Mouse (Mus musculus) C2C12 (cell line): ENCODE results near the gene Zfp697.
"Not testable (repeated sequence)": the region's sequence is repeated elsewhere in the genome, so short reads cannot be mapped to it uniquely, and the experiment has no call there.

ENCODE experiments used
- CEBPB ChIP-seq: IDR thresholded peaks from one replicate; pipeline ENCODE4 v1.6.1; 2011; ENCODE audit warnings: low read depth, mild to moderate bottlenecking, control low read depth, moderate library complexity
- CTCF ChIP-seq: IDR thresholded peaks from one replicate; pipeline ENCODE4 v1.5.1; 2011; ENCODE audit not compliant: control insufficient read depth, insufficient read depth, insufficient read length
- MAX ChIP-seq: IDR thresholded peaks from one replicate; pipeline ENCODE4 v1.6.1; 2011; ENCODE audit warnings: mild to moderate bottlenecking, control low read depth
- MYOG ChIP-seq: IDR thresholded peaks from one replicate; pipeline ENCODE4 v1.6.1; 2011; ENCODE audit not compliant: control insufficient read depth, insufficient read length; ENCODE audit errors: extremely low read depth
- USF1 ChIP-seq: IDR thresholded peaks from one replicate; pipeline ENCODE4 v1.6.1; 2011; ENCODE audit warnings: low read depth, mild to moderate bottlenecking, control low read depth, moderate library complexity

GRCm38 (mm10) chr3:98471499-98471898, 89.2 kb downstream of the Zfp697 start:
- TF ChIP-seq CTCF, MYOG, USF1, CEBPB, MAX: not testable (repeated sequence)
